Mouse (Mus musculus): Measurements from ENCODE around the gene Reep1. TPM values are rescaled to one million over a fixed set of nuclear protein-coding genes. Genes with fewer than 3 reads are reported as not detected.

Reep1 gene
- polyA plus RNA-seq, 1 experiment from 2014 or later: 298 TPM

DNA sequence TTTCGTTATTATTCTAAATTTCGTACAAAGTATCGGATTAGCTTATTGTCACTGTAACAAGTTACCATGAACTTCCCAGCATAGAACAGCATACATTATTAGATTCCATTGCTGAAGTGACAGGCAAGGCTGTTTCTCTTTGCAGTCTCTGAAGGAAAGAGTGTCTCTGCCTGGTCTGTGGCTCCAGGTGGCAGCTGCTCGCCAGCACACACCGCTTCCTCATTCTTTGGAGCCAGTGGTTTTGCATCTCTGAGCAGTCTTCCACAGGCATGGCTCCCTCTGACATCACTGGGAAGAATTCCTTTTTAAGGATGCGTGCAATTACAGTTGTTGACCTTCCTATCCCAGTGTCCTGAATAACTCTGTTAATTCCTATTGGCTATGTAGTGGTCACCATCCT, 52.7 kb downstream of the Reep1 start:
- WGBS: 88% methylated on average over 6 of the region's 6 CpGs

DNA sequence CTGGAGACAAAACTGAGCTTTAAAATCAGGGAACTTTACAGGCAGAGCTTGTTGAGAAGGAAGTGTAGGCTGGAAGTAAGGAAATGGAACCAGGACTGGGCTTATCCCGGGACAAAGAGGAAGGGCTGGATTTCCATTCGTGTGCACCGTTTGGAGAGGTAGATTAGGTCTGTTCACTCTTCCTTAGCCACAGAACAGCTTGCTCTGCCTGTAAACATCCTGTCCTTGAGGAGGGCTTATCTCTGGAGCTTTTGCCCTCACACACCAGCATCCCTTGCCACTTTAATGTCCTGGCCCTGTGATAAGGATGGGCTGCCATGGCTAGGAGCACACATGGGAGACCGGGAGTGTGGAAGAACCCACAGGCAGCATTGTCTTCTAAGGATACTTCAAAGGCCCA, 60.4 kb downstream of the Reep1 start:
- no peak for DNase-seq
- ATAC-seq (ENCODE audit: low FRiP score, low TSS enrichment): no peak
- no peaks in the 10 kb centered on the region for H3K27me3 ChIP-seq (ENCODE audit: control insufficient read depth, insufficient read depth, low read length)
- no peak overlapping the region for H3K27ac ChIP-seq (replicated peaks; ENCODE audit: low read depth, low read length)
- H3K4me2 ChIP-seq (ENCODE audit: low read length): no peak overlapping the region
- H3K4me3 ChIP-seq (replicated peaks; ENCODE audit: low read depth, low read length): no peak overlapping the region
- H3K36me3 ChIP-seq (ENCODE audit: control insufficient read depth, insufficient read depth, low read length): peaks cover 28% of the 10 kb centered on the region
- 78% methylated on average over 4 of the region's 4 CpGs for WGBS
- H3K9ac ChIP-seq (replicated peaks; ENCODE audit: low read length): no peak overlapping the region
- no peaks in the 10 kb centered on the region for H3K9me3 ChIP-seq (ENCODE audit: control insufficient read depth, low read length)
- H3K4me1 ChIP-seq (ENCODE audit: control insufficient read depth, insufficient read depth, low read length): no peaks in the 10 kb centered on the region

More for the DNA sequence above, 52.7 kb downstream of the Reep1 start:
- no peak overlapping the region for H3K9ac ChIP-seq (replicated peaks; ENCODE audit: low read length)
- DNase-seq: no peak
- no peaks in the 10 kb centered on the region for H3K9me3 ChIP-seq (ENCODE audit: control insufficient read depth, low read length)
- 0 out of 2 replicates have a peak, but pooled peaks cover 4% of the 10 kb centered on the region for H3K4me1 ChIP-seq (ENCODE audit: control insufficient read depth, insufficient read depth, low read length)
- ATAC-seq (ENCODE audit: low FRiP score, low TSS enrichment): no peak
- H3K4me3 ChIP-seq (replicated peaks; ENCODE audit: low read depth, low read length): no peak overlapping the region
- no peaks in the 10 kb centered on the region for H3K27me3 ChIP-seq (ENCODE audit: control insufficient read depth, insufficient read depth, low read length)
- H3K27ac ChIP-seq (replicated peaks; ENCODE audit: low read depth, low read length): no peak overlapping the region
- H3K36me3 ChIP-seq (ENCODE audit: control insufficient read depth, insufficient read depth, low read length): peaks cover 47% of the 10 kb centered on the region
- no peak overlapping the region for H3K4me2 ChIP-seq (ENCODE audit: low read length)

- DNase-seq (peak; percentile 25), ATAC-seq (ENCODE audit: low FRiP score, low TSS enrichment) (no peak)
Observed at GRCm38 (mm10) chr6:71769901-71770690, 62.7 kb downstream of the Reep1 start.

DNA sequence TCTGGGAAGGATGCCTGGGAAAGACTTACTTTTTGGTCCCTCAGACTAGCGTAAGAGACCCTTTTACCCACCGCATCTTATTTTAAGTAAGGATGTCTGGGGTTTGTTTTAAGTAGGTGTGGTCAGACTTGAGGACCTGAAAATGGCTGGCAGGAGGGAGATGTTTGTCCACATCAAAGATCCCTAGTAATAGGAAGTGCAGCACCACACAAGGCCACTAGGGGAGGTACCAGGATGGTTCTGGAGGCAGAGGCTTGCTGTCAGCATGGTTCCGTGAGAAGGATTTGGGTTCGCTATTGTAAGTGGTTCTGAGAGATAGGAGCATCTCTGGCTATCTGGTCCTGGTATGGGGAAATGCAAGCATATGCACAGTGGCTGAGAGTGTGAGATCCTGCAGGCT, 63.5 kb downstream of the Reep1 start:
- H3K4me2 ChIP-seq (ENCODE audit: low read length): no peak overlapping the region
- ATAC-seq (ENCODE audit: low FRiP score, low TSS enrichment) (no peak), DNase-seq (no peak)
- H3K27ac ChIP-seq (replicated peaks; ENCODE audit: low read depth, low read length): no peak overlapping the region
- no peaks in the 10 kb centered on the region for H3K4me1 ChIP-seq (ENCODE audit: control insufficient read depth, insufficient read depth, low read length)
- WGBS: 94% methylated on average over 4 of the region's 4 CpGs
- no peaks in the 10 kb centered on the region for H3K9me3 ChIP-seq (ENCODE audit: control insufficient read depth, low read length)
- peaks cover 46% of the 10 kb centered on the region for H3K36me3 ChIP-seq (ENCODE audit: control insufficient read depth, insufficient read depth, low read length)
- H3K4me3 ChIP-seq (replicated peaks; ENCODE audit: low read depth, low read length): no peak overlapping the region
- H3K9ac ChIP-seq (replicated peaks; ENCODE audit: low read length): no peak overlapping the region
- H3K27me3 ChIP-seq (ENCODE audit: control insufficient read depth, insufficient read depth, low read length): no peaks in the 10 kb centered on the region

More at GRCm38 (mm10) chr6:71769901-71770690, 62.7 kb downstream of the Reep1 start:
- Histone ChIP-seq H3K4me3 (replicated peaks; ENCODE audit: low read depth, low read length) (no peak overlapping the region), H3K4me2 (ENCODE audit: low read length) (no peak overlapping the region), H3K27me3 (ENCODE audit: control insufficient read depth, insufficient read depth, low read length) (no peaks in the 10 kb centered on the region), H3K36me3 (ENCODE audit: control insufficient read depth, insufficient read depth, low read length) (peaks cover 39% of the 10 kb centered on the region), H3K4me1 (ENCODE audit: control insufficient read depth, insufficient read depth, low read length) (no peaks in the 10 kb centered on the region), H3K27ac (replicated peaks; ENCODE audit: low read depth, low read length) (no peak overlapping the region), H3K9ac (replicated peaks; ENCODE audit: low read length) (no peak overlapping the region), H3K9me3 (ENCODE audit: control insufficient read depth, low read length) (no peaks in the 10 kb centered on the region)
- 78% methylated on average over 12 of the region's 12 CpGs for WGBS

GRCm38 (mm10) chr6:71771282-71771681, 63.9 kb downstream of the Reep1 start:
- DNase-seq: no peak
- ATAC-seq (ENCODE audit: low FRiP score, low TSS enrichment): no peak
- Histone ChIP-seq H3K4me1 (ENCODE audit: control insufficient read depth, insufficient read depth, low read length) (no peaks in the 10 kb centered on the region), H3K36me3 (ENCODE audit: control insufficient read depth, insufficient read depth, low read length) (peaks cover 46% of the 10 kb centered on the region), H3K27ac (replicated peaks; ENCODE audit: low read depth, low read length) (no peak overlapping the region), H3K4me2 (ENCODE audit: low read length) (no peak overlapping the region), H3K27me3 (ENCODE audit: control insufficient read depth, insufficient read depth, low read length) (no peaks in the 10 kb centered on the region), H3K9ac (replicated peaks; ENCODE audit: low read length) (no peak overlapping the region), H3K9me3 (ENCODE audit: control insufficient read depth, low read length) (no peaks in the 10 kb centered on the region), H3K4me3 (replicated peaks; ENCODE audit: low read depth, low read length) (no peak overlapping the region)
- 92% methylated on average over 4 of the region's 4 CpGs for WGBS

DNA sequence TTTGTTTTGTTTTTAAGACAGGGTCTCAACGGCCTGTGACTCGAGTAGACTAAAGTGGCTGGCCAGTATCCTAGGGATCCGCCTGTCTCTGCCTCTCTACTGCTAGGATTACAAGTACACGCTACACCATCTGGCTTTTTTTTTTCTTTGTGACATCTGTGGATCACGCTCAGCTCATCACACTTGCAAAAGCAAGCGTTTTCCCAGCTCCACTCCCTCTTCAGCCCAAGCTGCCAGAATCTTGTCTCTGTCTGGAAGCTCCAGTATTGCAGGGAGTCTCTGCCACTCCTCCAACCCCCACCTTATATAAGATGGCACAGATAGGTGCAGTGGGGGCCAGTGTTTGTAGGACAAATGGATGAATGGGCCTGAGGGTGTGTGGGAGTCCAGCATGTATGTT, 64.8 kb downstream of the Reep1 start:
- no peak for DNase-seq
- WGBS: 84% methylated on average over 6 of the region's 6 CpGs
- Histone ChIP-seq H3K4me3 (replicated peaks; ENCODE audit: low read depth, low read length) (no peak overlapping the region), H3K27me3 (ENCODE audit: control insufficient read depth, insufficient read depth, low read length) (no peaks in the 10 kb centered on the region), H3K36me3 (ENCODE audit: control insufficient read depth, insufficient read depth, low read length) (peaks cover 47% of the 10 kb centered on the region), H3K9me3 (ENCODE audit: control insufficient read depth, low read length) (no peaks in the 10 kb centered on the region), H3K27ac (replicated peaks; ENCODE audit: low read depth, low read length) (no peak overlapping the region), H3K4me1 (ENCODE audit: control insufficient read depth, insufficient read depth, low read length) (no peaks in the 10 kb centered on the region), H3K9ac (replicated peaks; ENCODE audit: low read length) (no peak overlapping the region), H3K4me2 (ENCODE audit: low read length) (no peak overlapping the region)
- ATAC-seq (ENCODE audit: low FRiP score, low TSS enrichment): no peak

GRCm38 (mm10) chr6:71772636-71773208, 65.4 kb downstream of the Reep1 start:
- no peaks in the 10 kb centered on the region for H3K9me3 ChIP-seq (ENCODE audit: control insufficient read depth, low read length)
- DNase-seq (no peak), ATAC-seq (ENCODE audit: low FRiP score, low TSS enrichment) (no peak)
- H3K4me3 ChIP-seq (replicated peaks; ENCODE audit: low read depth, low read length): no peak overlapping the region
- H3K27ac ChIP-seq (replicated peaks; ENCODE audit: low read depth, low read length): no peak overlapping the region
- no peaks in the 10 kb centered on the region for H3K4me1 ChIP-seq (ENCODE audit: control insufficient read depth, insufficient read depth, low read length)
- WGBS: 95% methylated on average over 7 of the region's 7 CpGs
- peaks cover 50% of the 10 kb centered on the region for H3K36me3 ChIP-seq (ENCODE audit: control insufficient read depth, insufficient read depth, low read length)
- H3K4me2 ChIP-seq (ENCODE audit: low read length): no peak overlapping the region
- no peaks in the 10 kb centered on the region for H3K27me3 ChIP-seq (ENCODE audit: control insufficient read depth, insufficient read depth, low read length)
- H3K9ac ChIP-seq (replicated peaks; ENCODE audit: low read length): no peak overlapping the region

DNA sequence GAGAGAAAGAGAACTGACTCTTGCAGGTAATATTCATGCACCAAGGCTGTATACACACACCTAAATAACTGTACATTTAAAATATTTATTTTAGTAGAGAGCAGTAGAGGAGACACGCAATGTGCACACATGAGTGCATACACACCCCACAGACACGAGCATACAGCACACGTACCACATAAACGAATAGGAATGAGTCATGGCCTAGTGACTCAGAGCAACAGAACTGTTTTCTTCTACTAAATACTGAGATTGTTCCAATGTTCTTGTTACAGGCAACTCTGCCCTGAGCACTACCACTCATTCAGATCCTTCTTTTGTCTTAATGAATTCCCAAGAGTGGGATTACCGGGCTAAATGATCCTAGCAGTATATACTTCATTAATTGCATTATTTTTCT, 70.7 kb downstream of the Reep1 start:
- Histone ChIP-seq H3K27me3 (ENCODE audit: control insufficient read depth, insufficient read depth, low read length) (no peaks in the 10 kb centered on the region), H3K4me2 (ENCODE audit: low read length) (no peak overlapping the region), H3K9me3 (ENCODE audit: control insufficient read depth, low read length) (no peaks in the 10 kb centered on the region), H3K36me3 (ENCODE audit: control insufficient read depth, insufficient read depth, low read length) (peaks cover 77% of the 10 kb centered on the region), H3K4me1 (ENCODE audit: control insufficient read depth, insufficient read depth, low read length) (no peaks in the 10 kb centered on the region), H3K4me3 (replicated peaks; ENCODE audit: low read depth, low read length) (no peak overlapping the region), H3K27ac (replicated peaks; ENCODE audit: low read depth, low read length) (no peak overlapping the region), H3K9ac (replicated peaks; ENCODE audit: low read length) (no peak overlapping the region)
- WGBS: 92% methylated on average over 5 of the region's 5 CpGs
- no peak for DNase-seq
- ATAC-seq (ENCODE audit: low FRiP score, low TSS enrichment): no peak

- no peak for DNase-seq
- H3K4me1 ChIP-seq (ENCODE audit: control insufficient read depth, insufficient read depth, low read length): no peaks in the 10 kb centered on the region
- H3K9ac ChIP-seq (replicated peaks; ENCODE audit: low read length): no peak overlapping the region
- H3K4me3 ChIP-seq (replicated peaks; ENCODE audit: low read depth, low read length): no peak overlapping the region
- H3K36me3 ChIP-seq (ENCODE audit: control insufficient read depth, insufficient read depth, low read length): peaks cover 73% of the 10 kb centered on the region
- H3K4me2 ChIP-seq (ENCODE audit: low read length): no peak overlapping the region
- H3K27me3 ChIP-seq (ENCODE audit: control insufficient read depth, insufficient read depth, low read length): no peaks in the 10 kb centered on the region
- no peak for ATAC-seq (ENCODE audit: low FRiP score, low TSS enrichment)
- 74% methylated on average over 2 of the region's 2 CpGs for WGBS
- no peak overlapping the region for H3K27ac ChIP-seq (replicated peaks; ENCODE audit: low read depth, low read length)
- H3K9me3 ChIP-seq (ENCODE audit: control insufficient read depth, low read length): no peaks in the 10 kb centered on the region
Observed at GRCm38 (mm10) chr6:71779831-71780230, 72.5 kb downstream of the Reep1 start.

Measured in midbrain, embryonic 14.5 days (tissue).